Mouse (Mus musculus) limb, embryonic 10.5 days (tissue): ENCODE measurements around the gene Med18. TPM values are rescaled to one million over a fixed set of nuclear protein-coding genes. Genes with fewer than 3 reads are reported as not detected.
"Not testable (repeated sequence)": the region's sequence is repeated elsewhere in the genome, so short reads cannot be mapped to it uniquely, and the experiment has no call there.

ENCODE experiments used
- DNase-seq: peaks from one replicate; pipeline ENCODE4 v3.0.0-alpha.2; 2017; ENCODE audit warnings: low spot score
- H3K27ac ChIP-seq: fragments of 300-500 bp; sonication (generic); 2 replicates; pipeline ENCODE4 v1.5.1; 2016; ENCODE audit warnings: mild to moderate bottlenecking
- H3K27me3 ChIP-seq: fragments of 300-500 bp; sonication (generic); 2 replicates; pipeline ENCODE4 v1.6.1; 2016; ENCODE audit warnings: low read depth, mild to moderate bottlenecking; ENCODE audit not compliant: poor library complexity, severe bottlenecking
- H3K36me3 ChIP-seq: fragments of 300-500 bp; sonication (generic); 2 replicates; pipeline ENCODE4 v1.6.1; 2016; ENCODE audit warnings: mild to moderate bottlenecking, moderate library complexity
- H3K4me1 ChIP-seq: fragments of 300-500 bp; sonication (generic); 2 replicates; pipeline ENCODE4 v1.6.1; 2016
- H3K4me3 ChIP-seq: fragments of 300-500 bp; sonication (generic); 2 replicates; pipeline ENCODE4 v1.5.1; 2016; ENCODE audit warnings: mild to moderate bottlenecking, moderate library complexity
- H3K9me3 ChIP-seq: fragments of 300-500 bp; sonication (generic); replicated peaks from 2 replicates; pipeline ENCODE4 v1.6.1; 2016; ENCODE audit warnings: mild to moderate bottlenecking
- WGBS: fragments of 180-500 bp; shearing (Covaris S2); methylation state at CpG from one replicate; pipeline ENCODE4 v1.1.7; 2016; 5-methylcytosine and 5-hydroxymethylcytosine counted together
- polyA plus RNA-seq: library from polyadenylated mRNA; unstranded; fragments of >200 nt; fragmentation: Nextera tagmentation; extraction: Ambion mirVana; gene quantifications from 2 replicates; pipeline ENCODE4 v1.2.1, GENCODE M21; 2016

Med18 gene
- polyA plus RNA-seq, 1 experiment from 2014 or later, result 40.6 TPM

DNA sequence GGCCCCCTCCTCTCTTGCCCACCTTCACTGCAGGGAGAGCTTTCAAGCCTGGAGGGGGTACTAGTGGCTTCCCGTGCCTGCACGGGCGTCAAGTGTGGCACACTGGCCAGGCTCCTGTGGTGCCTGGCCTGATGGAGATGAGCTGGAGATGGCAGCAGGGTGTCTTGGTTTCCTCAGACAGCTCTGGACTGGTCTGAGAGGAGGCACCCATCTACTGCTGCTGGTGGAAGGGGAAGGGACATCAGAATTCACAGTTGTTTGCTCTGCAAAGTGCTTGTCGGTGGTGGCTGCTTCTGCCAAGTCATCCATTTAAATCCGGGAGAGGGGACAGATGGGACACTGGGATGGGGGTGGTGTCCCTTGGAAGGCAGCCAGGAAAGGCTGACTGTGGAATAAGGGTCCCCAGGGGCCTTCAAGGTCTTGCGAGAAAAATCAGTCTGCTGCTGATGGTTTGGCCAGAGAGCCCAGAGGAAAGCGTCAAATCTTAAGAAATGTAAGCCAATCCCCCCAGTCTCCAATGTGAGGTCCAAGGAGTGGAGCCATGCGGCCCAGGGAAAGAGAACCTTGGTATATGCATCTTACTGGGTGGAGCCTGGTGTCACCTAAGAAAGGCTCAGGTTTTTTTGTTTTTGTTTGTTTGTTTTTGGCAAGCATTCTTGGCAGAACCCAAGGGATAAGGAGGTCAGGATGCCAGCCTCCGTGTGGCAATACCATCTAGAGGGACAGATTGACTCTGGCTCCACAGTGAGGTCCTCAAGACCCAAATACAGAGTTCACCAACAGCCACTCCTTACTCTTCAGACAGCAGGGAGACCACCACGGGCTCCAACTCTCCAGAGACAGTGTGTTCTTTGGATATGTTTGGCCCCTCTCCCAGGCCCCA, 28.7 kb upstream of the Med18 start:
- WGBS, result 76% methylated on average over 10 of the region's 10 CpGs
- no peak overlapping the region for H3K4me3 ChIP-seq
- H3K4me1 ChIP-seq, result peaks cover 5% of the 10 kb centered on the region; the same call in 1 of the 2 replicates
- H3K9me3 ChIP-seq, result no peaks in the 10 kb centered on the region
- H3K27ac ChIP-seq, result no peak overlapping the region
- H3K27me3 ChIP-seq, result no peaks in the 10 kb centered on the region
- H3K36me3 ChIP-seq, result peaks cover 41% of the 10 kb centered on the region
- DNase-seq, result no peak

GRCm38 (mm10) chr4:132491748-132492147, 28.0 kb upstream of the Med18 start:
- no peak overlapping the region for H3K4me3 ChIP-seq
- no peaks in the 10 kb centered on the region for H3K27me3 ChIP-seq
- 84% methylated on average over 6 of the region's 6 CpGs for WGBS
- DNase-seq, result no peak
- H3K9me3 ChIP-seq, result no peaks in the 10 kb centered on the region
- H3K4me1 ChIP-seq, result peaks cover 5% of the 10 kb centered on the region; the same call in 1 of the 2 replicates
- H3K27ac ChIP-seq, result no peak overlapping the region
- peaks cover 35% of the 10 kb centered on the region for H3K36me3 ChIP-seq

- Histone ChIP-seq H3K4me3 (no peak overlapping the region), H3K4me1 (peaks cover 5% of the 10 kb centered on the region; the same call in 1 of the 2 replicates), H3K36me3 (peaks cover 28% of the 10 kb centered on the region), H3K27me3 (no peaks in the 10 kb centered on the region), H3K27ac (no peak overlapping the region), H3K9me3 (no peaks in the 10 kb centered on the region)
- WGBS, result 91% methylated on average over 8 of the region's 8 CpGs
- no peak for DNase-seq
Observed at GRCm38 (mm10) chr4:132491057-132491456, 27.3 kb upstream of the Med18 start.

DNA sequence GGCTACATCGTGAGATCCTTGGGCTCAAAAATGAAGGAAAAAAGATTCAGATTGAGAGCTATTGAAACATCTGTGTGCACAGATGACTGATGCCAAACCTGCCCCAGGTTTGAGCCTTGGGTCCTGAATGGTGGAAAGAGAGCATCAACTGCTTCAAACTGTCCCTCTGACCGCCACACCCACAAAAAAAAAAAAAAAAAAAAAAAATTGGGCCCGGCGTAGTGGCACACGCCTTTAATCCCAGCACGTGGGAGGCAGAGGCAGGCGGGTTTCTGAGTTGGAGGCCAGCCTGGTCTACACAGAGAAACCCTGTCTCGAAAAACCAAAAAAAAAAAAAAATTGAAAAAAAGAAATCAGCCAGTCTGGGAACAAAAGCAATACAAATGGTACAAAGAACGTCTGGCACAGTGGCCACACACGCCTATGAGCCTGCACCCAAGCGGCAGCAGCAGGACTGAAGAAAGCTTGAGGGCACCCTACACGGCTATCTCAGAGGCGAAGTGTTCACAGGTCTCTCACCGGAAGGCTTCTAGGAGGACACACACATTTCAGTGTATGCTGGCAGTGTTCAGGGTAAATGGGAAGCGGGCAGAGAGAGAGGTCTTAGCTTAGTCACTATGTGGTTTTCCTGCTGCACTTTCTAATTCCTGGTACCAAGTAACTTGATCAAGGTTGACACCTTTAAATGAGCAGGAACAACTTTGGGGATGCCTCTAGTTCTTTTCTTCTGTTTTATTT, 26.7 kb upstream of the Med18 start:
- Histone ChIP-seq H3K4me3 (no peak overlapping the region), H3K27me3 (no peaks in the 10 kb centered on the region), H3K27ac (no peak overlapping the region), H3K9me3 (no peaks in the 10 kb centered on the region), H3K4me1 (peaks cover 5% of the 10 kb centered on the region; the same call in 1 of the 2 replicates), H3K36me3 (peaks cover 25% of the 10 kb centered on the region)
- WGBS, result 90% methylated on average over 15 of the region's 15 CpGs
- no peak for DNase-seq

GRCm38 (mm10) chr4:132488976-132489375, 25.3 kb upstream of the Med18 start:
- WGBS, result 71% methylated on average over 6 of the region's 6 CpGs
- H3K4me3 ChIP-seq, result no peak overlapping the region
- H3K9me3 ChIP-seq, result no peaks in the 10 kb centered on the region

DNA sequence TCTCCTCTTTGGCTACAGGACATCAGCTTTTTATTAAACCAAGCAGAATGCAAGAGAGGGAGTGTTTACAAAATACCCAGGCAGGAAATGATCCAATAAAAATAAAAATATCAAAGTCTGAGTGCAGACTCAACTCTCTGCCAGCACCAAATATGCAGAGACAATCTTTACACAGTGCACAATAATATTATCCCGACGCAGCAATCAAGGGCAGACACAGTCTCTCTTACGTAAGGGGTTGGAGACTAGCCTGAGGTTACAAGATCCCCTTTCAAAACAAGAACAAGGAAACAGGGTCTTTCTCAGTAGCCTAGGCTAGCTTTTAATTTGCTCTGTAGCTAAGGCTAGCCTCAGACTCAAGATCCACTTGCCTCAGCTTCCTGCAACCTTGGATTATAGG, 24.8 kb upstream of the Med18 start:
- H3K36me3 ChIP-seq, result peaks cover 20% of the 10 kb centered on the region
- WGBS, result 91% methylated on average over 3 of the region's 3 CpGs
- H3K27ac ChIP-seq, result no peak overlapping the region
- peaks cover 5% of the 10 kb centered on the region; the same call in 1 of the 2 replicates for H3K4me1 ChIP-seq
- no peaks in the 10 kb centered on the region for H3K9me3 ChIP-seq
- no peak for DNase-seq
- no peak overlapping the region for H3K4me3 ChIP-seq
- no peaks in the 10 kb centered on the region for H3K27me3 ChIP-seq

More at GRCm38 (mm10) chr4:132488976-132489375, 25.3 kb upstream of the Med18 start:
- H3K4me1 ChIP-seq, result 0 out of 2 replicates have a peak, but pooled peaks cover 5% of the 10 kb centered on the region
- H3K27ac ChIP-seq, result no peak overlapping the region
- H3K36me3 ChIP-seq, result peaks cover 24% of the 10 kb centered on the region
- H3K27me3 ChIP-seq, result no peaks in the 10 kb centered on the region
- DNase-seq, result no peak

GRCm38 (mm10) chr4:132484820-132485219, 21.1 kb upstream of the Med18 start:
- Histone ChIP-seq H3K4me1 (peaks cover 5% of the 10 kb centered on the region; the same call in 1 of the 2 replicates), H3K27ac (no peak overlapping the region), H3K4me3 (no peak overlapping the region), H3K36me3 (no peaks in the 10 kb centered on the region), H3K9me3 (no peaks in the 10 kb centered on the region), H3K27me3 (no peaks in the 10 kb centered on the region)
- WGBS, result 79% methylated on average over 5 of the region's 5 CpGs
- DNase-seq, result no peak

DNA sequence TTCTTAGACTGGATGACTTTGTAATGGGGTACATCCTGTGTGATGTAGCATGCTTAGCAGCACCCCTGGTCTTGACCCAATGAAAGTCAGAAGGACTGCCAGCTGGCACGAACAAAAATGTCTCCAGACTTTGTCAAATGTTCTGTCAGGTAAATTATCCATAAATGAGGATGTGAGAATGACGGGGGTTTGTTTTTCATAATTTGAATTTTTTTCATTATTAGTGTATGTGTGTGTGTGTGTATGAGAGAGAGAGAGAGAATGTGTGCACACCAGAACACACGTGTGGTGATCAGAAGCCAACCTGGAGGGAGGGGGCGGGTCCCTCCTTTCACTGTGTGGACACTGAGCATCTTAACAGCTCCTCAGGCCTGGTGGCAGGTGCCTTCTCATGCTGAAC, 20.5 kb upstream of the Med18 start:
- H3K36me3 ChIP-seq, result no peaks in the 10 kb centered on the region
- WGBS, result 88% methylated on average over 4 of the region's 4 CpGs
- no peak overlapping the region for H3K4me3 ChIP-seq
- H3K9me3 ChIP-seq, result no peaks in the 10 kb centered on the region
- H3K27ac ChIP-seq, result no peak overlapping the region
- DNase-seq, result no peak
- H3K27me3 ChIP-seq, result no peaks in the 10 kb centered on the region
- H3K4me1 ChIP-seq, result peaks cover 5% of the 10 kb centered on the region; the same call in 1 of the 2 replicates

DNA sequence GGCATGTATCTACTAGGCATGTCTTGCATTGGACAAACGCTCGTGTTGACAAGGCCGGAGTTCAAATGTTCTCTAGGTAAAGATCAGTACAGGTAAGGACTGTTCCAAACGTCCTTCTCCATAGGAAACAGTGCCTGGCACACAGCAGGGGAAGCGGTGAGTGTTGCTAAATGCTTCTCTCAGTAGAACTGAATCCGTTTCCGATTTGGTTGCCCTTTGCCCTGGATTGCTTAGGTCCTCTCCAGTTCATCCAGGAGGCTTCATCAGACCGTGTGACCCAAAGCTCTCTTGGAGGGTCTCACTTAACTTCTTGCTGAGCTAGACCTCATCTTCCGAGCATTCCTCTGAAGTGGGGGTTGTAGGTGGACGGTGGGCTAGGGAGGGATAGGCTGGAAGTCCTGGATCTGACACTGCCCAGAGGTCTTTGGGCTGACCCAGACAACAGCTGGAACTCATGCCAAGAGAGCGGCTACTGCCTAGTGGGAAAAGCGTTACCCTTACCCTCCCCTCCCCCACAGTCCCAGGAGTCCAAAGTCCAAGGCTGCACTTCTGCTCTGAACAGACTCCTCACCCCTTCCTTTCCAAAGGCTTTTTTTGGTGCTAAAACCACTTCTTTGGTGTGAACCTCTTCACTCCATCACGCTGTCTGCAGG, 19.4 kb upstream of the Med18 start:
- no peaks in the 10 kb centered on the region for H3K9me3 ChIP-seq
- H3K36me3 ChIP-seq, result no peaks in the 10 kb centered on the region
- no peak overlapping the region for H3K4me3 ChIP-seq
- 79% methylated on average over 13 of the region's 13 CpGs for WGBS
- no peak overlapping the region for H3K27ac ChIP-seq
- DNase-seq, result no peak
- H3K4me1 ChIP-seq, result peaks cover 5% of the 10 kb centered on the region; the same call in 1 of the 2 replicates
- H3K27me3 ChIP-seq, result no peaks in the 10 kb centered on the region

- H3K4me3 ChIP-seq, H3K9me3 ChIP-seq, H3K27ac ChIP-seq, H3K4me1 ChIP-seq, H3K36me3 ChIP-seq, DNase-seq, H3K27me3 ChIP-seq: not testable (repeated sequence)
- 65% methylated on average over 3 of the region's 3 CpGs for whole genome bisulfite sequencing
Observed at GRCm38 (mm10) chr4:132482104-132482503, 18.4 kb upstream of the Med18 start.

DNA sequence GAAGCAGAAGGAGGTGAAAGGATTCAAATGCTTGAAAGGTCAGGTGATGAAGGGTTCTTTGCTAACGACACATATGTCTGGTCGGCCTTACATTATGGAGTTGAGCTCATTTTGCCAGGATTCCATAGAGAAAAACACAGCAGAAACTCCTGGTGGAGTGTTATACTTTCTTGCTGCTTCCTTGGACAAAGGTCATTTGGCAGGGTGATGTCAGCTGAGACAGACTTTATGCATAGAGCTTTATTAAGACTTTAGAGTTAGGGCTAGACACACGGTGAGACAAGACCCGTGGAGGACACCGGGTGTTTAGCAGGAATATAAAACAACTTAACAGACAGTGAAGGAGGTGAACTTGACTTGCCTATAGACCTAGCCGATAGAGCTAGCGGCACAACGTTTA, 14.1 kb upstream of the Med18 start:
- DNase-seq, result no peak
- no peak overlapping the region for H3K4me3 ChIP-seq
- 90% methylated on average over 8 of the region's 8 CpGs for WGBS
- H3K27me3 ChIP-seq, result no peaks in the 10 kb centered on the region
- H3K9me3 ChIP-seq, result no peaks in the 10 kb centered on the region
- no peaks in the 10 kb centered on the region for H3K36me3 ChIP-seq
- no peaks in the 10 kb centered on the region for H3K4me1 ChIP-seq
- no peak overlapping the region for H3K27ac ChIP-seq

DNA sequence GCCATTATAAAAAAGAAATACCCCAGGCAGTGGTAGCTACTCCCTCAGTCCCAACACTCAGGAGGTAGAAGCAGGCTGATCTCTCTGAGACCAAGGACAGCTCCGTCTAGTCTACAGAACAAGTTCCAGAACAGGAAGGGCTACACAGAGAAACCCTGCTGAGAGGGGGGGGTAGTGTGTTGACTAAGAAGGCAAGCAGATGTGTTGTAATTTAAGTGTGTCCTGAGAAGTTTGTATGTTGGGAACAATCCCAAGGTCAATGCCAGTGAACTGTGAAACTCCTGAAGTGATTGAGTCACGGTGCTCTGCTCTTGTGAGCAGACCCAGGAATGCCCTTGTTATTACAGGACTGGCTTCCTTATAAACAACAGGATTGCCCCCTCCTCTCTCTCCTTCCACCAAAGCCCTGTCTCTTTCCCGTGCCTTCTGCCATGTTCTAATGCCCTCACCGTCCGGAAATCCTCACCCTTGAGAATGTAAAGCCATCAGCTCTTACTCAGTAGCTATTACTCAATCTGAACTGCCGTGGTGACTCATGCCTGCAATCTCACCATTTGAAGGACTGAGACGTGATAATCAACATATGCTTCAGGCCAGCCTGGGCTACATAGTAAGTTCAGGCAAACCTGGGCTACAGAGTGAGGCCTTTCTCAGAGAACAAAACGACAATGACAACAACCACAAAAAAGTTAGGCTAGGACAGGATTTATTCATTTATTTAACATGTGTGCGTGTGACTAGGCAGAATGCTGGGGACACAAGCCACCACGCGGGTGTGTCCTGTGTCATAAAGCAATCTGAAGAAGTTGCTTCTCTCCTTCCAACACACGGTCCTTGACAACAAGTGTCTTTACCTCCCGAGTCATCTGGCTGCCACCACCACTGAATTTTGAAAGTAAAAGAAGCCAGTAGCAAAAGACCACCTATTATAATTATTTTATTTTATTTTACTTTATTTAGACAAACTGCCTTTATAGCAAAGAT, 12.5 kb upstream of the Med18 start:
- Histone ChIP-seq H3K36me3 (no peaks in the 10 kb centered on the region), H3K9me3 (no peaks in the 10 kb centered on the region), H3K27me3 (no peaks in the 10 kb centered on the region), H3K4me3 (no peak overlapping the region), H3K27ac (no peak overlapping the region), H3K4me1 (no peaks in the 10 kb centered on the region)
- no peak for DNase-seq
- 82% methylated on average over 13 of the region's 13 CpGs for WGBS
